Mouse (Mus musculus): ENCODE data around the gene Wnt5a.

DNA sequence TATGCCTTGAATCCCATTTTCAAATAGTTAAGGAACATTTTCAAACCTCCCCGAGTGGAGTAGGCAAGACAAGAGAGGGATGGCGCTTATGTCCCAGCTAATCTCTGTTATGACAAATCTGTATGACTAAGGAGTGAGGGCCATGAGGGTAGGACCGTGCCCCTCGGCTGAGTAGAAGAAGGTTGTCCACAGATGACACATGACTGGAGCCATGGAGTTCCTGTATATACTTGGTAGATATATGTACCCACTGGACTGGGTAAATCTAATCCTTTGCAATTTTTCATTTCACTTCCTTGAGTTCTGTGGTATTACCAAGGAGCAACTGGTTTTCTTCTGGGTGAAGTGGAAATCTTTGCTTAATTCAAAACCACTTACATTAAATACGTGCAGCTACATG lies 10.3 kb upstream of the Wnt5a start:
- no peak for TF ChIP-seq CTCF (IDR thresholded peaks at IDR 0.05; ENCODE audit: borderline replicate concordance, insufficient read depth, low read length)
- TF ChIP-seq POLR2A (IDR thresholded peaks at IDR 0.05; ENCODE audit: low read depth, low read length), result no peak

Measured in embryonic fibroblast, embryonic 13.5 days (primary cell).